Mouse (Mus musculus): ENCODE results near the gene Smc4. TPM values are rescaled to one million over a fixed set of nuclear protein-coding genes. Genes with fewer than 3 reads are reported as not detected.

Smc4 gene
- total RNA-seq, 2 experiments from 2014 or later = 6.6 to 7.7 TPM

DNA sequence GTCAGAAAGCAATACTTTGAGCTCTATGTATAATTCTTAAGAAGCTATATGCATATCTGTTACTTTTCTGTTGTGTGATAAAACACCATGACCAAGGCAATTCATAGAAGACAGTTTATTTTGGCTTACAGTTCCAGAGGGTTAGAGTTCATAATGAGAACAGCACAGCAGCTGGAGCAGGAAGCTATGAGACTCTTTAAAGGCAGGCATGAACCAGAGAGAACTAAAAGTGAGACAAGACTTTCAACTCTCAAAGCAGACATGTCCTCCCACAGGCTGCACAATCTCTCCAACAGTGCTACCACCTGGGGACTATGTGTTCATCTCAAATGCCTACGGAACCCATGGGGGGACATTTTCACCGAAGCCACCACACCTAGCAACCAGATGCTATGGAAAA, 35.6 kb downstream of the Smc4 start:
- peak overlapping the region; percentile 10; the same call in 1 of the 2 replicates for H3K4me3 ChIP-seq
- H3K27ac ChIP-seq = no peak overlapping the region
- DNase-seq (ENCODE audit: low spot score in 2 of 2) = no peak
- TF ChIP-seq CTCF (conservative IDR thresholded peaks at IDR 0.05) = no peak

DNA sequence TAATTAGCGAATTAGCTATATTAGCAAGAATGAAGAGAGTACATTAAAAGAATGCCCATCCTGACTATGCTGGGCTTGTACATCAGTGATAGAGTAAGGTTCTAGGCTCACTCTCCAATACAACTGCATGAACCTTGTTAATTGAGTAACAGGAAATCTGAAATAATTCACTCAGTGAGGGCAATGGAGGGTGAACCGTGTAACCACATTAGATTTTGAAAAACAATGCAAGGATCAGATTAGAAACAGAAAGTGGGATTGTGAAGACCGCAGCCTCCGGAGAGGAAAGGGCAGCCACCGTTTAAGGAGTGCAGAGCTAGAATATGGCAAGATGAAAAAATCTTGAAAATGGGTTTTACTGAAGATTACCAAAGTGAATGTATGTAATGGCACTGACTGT, 36.8 kb downstream of the Smc4 start:
- no peak for DNase-seq (ENCODE audit: low spot score in 2 of 2)
- TF ChIP-seq CTCF (conservative IDR thresholded peaks at IDR 0.05) = no peak
- Histone ChIP-seq H3K4me3 (peak overlapping the region; percentile 10; the same call in 1 of the 2 replicates), H3K27ac (no peak overlapping the region)

DNA sequence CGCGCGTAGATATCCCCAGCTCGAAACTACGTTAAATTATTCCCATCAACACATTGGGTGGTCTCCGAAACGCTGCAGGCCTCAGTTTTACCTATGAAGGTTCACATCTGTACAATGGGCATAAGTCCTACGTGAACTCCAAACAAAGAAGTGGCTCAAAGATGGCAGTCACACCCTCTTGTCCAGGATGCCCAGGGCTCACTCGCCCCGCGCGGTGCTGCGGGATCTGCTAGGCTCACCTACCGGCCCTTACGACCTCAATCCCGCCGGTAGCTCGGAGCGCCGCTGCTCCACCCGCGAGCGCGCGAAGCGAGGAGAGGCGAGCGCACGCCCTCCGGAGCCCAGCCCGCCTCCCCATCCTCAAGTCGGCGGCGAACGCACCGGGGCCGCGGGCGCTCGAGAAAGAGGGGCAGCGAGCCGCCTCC, 39.6 kb downstream of the Smc4 start:
- H3K27ac ChIP-seq = peak overlapping the region; percentile 90
- TF ChIP-seq CTCF (conservative IDR thresholded peaks at IDR 0.05) = no peak
- H3K4me3 ChIP-seq = peak overlapping the region; percentile 90
- no peak for DNase-seq (ENCODE audit: low spot score in 2 of 2)

DNA sequence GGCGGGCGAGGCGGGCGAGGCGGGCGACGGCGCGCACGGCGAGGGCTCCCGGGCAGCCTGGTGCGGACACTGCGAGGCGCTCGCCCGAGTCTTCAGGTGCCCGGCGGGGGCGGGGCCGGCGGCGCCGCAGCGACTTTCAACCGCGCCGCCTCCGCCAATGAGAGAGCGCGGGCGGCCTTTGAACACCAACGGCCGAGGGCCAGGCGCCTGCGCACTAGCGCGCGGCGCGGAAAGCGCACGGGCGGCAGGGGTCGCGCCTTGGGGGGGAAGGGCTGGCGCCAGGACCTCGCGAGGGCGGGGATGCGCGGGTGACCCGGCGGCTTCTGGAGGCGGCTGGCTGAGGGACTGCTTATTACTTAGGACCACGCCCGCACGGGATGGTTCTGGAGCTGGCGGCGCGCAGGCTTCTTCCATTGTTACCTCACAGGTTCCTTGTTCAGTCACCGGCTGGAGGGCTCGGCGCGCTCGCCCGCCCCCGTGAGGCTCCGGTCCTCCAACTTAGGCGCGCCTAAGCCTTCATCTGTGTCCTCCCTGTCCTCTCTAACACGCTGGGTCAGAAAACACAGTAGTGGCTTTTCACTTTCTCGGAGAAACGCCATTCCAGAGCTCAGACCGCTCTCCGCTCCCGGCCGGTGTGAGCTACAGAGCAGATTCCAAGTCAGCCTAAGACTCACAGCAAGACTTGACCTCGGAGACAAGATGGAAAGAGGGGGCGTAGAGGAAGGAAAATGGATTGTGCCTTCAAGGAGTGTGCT, 40.3 kb downstream of the Smc4 start, which contains the start of gene Trim59:
Gene Trim59, minus strand, starts transcription at position 111 of the 755 bp plus-strand sequence.
- peak; percentile 79 to 81 for DNase-seq (ENCODE audit: low spot score in 2 of 2)
- peak within 1 kb of the TSS; percentile 90 for H3K4me3 ChIP-seq
- H3K27ac ChIP-seq = peak within 1 kb of the TSS; percentile 90
- TF ChIP-seq CTCF (conservative IDR thresholded peaks at IDR 0.05) = peak; percentile 23

DNA sequence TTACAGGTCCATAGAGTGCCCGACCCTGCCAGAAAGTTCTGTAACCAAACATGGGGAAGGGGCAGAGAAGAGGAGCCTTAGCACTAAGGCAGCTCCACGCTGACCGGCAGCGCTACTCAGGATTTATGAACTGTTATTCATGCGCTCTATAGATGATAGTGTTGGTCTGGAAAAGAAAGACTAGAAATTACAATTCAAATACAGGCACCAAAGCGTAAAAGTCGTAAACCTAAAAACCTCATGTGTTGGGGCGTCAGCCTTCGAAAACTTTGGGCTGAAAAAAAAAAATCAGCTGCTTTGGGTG, 40.8 kb downstream of the Smc4 start:
- Histone ChIP-seq H3K27ac (peak overlapping the region; percentile 90), H3K4me3 (peak overlapping the region; percentile 90)
- no peak for TF ChIP-seq CTCF (conservative IDR thresholded peaks at IDR 0.05)
- no peak for DNase-seq (ENCODE audit: low spot score in 2 of 2)

DNA sequence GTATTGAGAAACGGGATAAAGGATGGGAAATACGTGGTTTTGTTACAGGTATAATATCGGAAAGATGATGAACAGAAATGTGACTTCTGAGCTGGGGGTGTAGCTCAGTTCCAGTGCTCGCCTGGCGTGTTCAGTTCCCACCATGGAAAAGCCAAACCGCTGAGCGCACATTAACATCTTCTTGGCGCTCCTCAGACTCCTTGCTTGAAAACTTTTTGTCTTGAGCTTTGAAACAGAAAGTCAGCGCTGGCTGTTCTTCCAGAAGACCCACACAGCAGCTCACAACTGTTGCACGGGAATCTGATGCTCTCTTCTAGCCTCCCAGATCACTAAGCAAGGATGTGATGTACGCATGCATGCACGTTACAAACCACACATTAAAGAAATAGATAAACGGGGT, 41.2 kb downstream of the Smc4 start:
- DNase-seq (ENCODE audit: low spot score in 2 of 2) = no peak
- peak overlapping the region; percentile 90 for H3K27ac ChIP-seq

DNA sequence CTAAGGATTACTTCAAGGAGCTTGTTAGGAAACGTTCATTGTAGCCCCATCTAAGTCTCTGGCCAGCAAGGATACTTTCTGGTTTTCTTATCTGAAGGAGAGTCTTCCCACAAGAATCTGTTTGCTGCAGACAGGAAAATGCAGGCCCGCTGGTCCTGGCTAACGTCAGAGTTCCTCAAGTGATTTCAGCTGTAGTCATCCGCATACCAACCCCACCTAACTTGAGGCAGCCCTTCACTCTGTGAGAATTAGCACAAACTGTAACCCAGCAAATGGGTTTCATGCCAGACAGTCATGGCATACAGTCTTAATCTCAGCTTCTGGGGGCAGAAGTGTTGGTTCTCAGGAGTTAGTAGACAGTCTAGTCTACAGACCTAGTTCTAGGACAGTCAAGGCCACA, 42.0 kb downstream of the Smc4 start:
- DNase-seq (ENCODE audit: low spot score in 2 of 2) = no peak
- no peak for TF ChIP-seq CTCF (conservative IDR thresholded peaks at IDR 0.05)
- Histone ChIP-seq H3K27ac (peak overlapping the region; percentile 90; the same call in 1 of the 2 replicates), H3K4me3 (no peak overlapping the region)

More for the DNA sequence above, 41.2 kb downstream of the Smc4 start:
- peak overlapping the region; percentile 90 for H3K4me3 ChIP-seq
- no peak for TF ChIP-seq CTCF (conservative IDR thresholded peaks at IDR 0.05)

DNA sequence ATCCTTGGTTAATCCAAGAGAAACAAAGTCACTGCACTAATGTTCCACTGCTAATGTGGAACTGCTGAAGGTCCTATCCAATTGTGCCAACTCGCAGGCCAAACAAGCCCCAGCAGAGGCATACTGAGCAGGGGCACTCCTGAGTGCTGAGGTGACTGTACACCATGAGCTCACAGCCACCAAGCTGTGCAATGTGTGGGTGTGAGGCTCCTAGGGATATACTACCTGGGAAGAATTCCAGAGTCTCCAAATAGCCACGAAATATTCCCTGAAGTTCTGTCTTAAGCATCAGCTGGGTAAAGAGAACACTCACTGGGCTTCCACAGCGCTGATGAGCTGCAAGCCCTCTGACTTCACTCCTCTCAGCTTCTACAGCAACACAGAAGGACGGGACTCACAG, 43.1 kb downstream of the Smc4 start:
- H3K27ac ChIP-seq = peak overlapping the region; percentile 72
- no peak for TF ChIP-seq CTCF (conservative IDR thresholded peaks at IDR 0.05)
- DNase-seq (ENCODE audit: low spot score in 2 of 2) = no peak
- no peak overlapping the region for H3K4me3 ChIP-seq

DNA sequence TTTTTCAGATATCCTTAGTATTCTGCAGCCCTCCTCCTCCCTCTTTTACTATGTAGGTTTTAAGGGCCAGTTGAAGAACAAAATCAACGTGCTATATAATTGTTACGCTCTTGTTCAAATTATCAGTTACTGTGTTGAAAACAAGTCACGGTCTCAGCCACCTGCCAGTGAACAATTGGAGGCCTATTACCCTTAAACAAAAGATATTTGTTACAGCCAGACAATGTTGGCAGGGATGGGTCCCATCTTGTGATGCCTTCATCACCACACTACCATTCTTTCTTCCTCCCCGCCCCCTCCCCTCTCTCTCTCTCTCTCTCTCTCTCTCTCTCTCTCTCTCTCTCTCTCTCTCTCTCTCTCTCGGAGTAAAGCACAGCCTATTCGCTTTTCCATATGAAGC, 44.5 kb downstream of the Smc4 start:
- no peak for TF ChIP-seq CTCF (conservative IDR thresholded peaks at IDR 0.05)
- DNase-seq (ENCODE audit: low spot score in 2 of 2) = peak in 1 of 2 experiments; percentile 19
- H3K4me3 ChIP-seq = no peak overlapping the region
- H3K27ac ChIP-seq = peak overlapping the region; percentile 72; the same call in 1 of the 2 replicates

DNA sequence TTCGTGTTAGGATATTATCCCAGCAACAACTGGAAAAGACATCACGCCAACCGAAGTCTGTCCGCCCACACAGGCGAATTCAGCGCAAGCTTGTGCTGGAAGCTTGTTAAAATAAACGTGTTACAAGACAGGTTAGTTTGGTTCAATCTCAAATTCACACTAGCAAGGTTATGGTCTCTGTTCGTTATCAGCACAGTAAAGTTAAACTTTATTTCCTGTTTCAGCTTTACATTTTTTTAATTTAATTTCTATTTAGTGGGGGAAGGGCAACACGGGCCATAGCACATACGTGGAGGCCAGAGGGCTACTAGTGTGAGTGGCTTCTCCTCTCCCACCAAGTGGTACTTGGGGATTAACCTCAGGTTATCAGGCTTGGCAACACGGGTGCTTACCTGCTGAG, 47.4 kb downstream of the Smc4 start:
- Histone ChIP-seq H3K27ac (no peak overlapping the region), H3K4me3 (no peak overlapping the region)
- no peak for DNase-seq (ENCODE audit: low spot score in 2 of 2)
- no peak for TF ChIP-seq CTCF (conservative IDR thresholded peaks at IDR 0.05)

DNA sequence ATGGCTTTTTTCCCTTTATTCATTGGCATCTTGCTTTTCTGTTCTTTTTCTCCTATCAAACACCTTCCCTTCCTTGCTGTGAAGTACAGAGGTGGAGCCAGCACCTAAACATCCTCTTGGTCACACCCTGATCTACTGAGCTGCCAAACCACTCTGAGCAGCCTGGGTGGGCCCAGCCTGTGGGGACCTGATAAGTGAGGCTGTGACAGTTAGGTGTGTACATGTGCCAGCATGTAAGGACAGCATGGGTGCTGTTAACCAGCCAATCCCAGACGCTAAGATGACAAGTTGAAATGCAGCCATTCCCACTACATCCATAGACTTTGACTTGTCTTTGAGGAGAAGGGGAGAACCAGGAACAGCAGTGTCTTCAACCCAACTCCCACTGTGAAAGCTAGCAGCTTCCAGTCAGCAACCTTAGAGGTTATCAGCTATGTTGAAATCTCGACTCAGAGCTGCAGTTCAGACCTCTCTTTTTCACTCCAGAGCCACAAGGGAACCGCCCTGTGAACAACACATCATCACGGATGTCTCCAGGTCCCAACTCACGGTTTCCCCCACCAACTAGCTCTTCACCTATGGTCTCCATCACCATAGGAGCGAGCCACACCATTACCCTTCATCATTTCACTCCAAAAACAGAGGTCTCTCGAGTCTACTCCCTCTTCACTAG, 50.4 kb downstream of the Smc4 start:
- TF ChIP-seq CTCF (conservative IDR thresholded peaks at IDR 0.05) = no peak
- H3K27ac ChIP-seq = no peak overlapping the region
- DNase-seq (ENCODE audit: low spot score in 2 of 2) = no peak

DNA sequence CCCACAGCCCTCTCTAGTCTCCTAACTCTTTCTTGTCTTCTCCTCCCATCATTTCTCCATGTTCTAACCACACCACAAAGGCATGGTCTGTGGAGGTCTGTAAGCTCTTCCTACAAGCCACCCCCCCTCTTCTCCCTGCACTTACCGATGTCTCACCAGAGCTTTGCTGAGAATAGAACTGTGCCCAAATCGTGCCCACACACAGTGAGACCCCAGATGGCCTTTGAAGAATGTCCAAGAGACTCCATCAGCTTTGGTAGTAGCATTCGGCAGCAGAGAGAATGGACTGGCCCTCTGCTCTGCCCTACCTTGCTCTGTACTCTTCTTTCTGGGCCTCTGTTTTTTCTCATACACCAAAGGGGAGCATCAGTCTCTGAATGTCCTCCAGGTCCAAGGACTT, 51.3 kb downstream of the Smc4 start:
- no peak for TF ChIP-seq CTCF (conservative IDR thresholded peaks at IDR 0.05)
- H3K4me3 ChIP-seq = no peak overlapping the region

More for the DNA sequence above, 50.4 kb downstream of the Smc4 start:
- H3K4me3 ChIP-seq = no peak overlapping the region

DNA sequence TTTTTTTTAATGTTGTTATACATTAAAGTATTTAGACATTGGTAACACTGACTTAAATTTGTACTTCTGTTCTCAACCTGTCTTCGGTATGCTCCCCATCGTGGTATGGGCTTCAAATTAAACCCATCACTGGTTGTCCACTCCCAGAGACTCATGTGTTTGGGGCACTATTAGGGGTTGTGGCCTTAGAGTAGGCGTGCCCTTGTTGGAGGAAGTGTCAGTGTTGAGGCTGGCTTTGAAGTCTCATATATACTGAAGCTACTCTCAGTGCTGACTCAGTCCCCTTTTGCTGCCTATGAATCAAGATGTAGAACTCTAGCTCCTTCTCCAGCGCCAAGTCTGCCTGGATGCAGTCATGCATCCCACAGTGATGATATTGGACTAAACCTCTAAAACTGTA, 56.1 kb downstream of the Smc4 start:
- DNase-seq (ENCODE audit: low spot score in 2 of 2) = no peak
- Histone ChIP-seq H3K4me3 (no peak overlapping the region), H3K27ac (no peak overlapping the region)
- TF ChIP-seq CTCF (conservative IDR thresholded peaks at IDR 0.05) = no peak

More for the DNA sequence above, 51.3 kb downstream of the Smc4 start:
- no peak overlapping the region for H3K27ac ChIP-seq
- no peak for DNase-seq (ENCODE audit: low spot score in 2 of 2)

DNA sequence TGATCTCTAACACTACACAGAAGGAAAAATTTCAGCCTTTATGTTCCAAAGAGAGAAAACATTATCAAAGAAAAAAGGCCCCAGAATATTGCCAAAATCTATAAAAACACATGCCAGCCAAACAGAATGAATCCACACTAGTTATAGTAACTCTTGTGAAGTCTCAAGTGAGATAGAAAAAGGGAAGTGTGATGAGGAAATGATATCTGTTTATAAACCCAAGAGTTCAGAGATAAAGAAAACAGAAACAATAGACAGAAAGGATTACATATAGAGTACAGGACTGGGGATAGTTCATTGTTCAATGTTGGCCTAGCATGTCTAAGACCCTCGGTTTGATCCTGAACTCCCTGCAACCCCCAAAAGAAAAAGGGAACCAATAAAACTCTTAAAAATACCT, 58.2 kb downstream of the Smc4 start:
- Histone ChIP-seq H3K4me3 (no peak overlapping the region), H3K27ac (no peak overlapping the region)
- TF ChIP-seq CTCF (conservative IDR thresholded peaks at IDR 0.05) = no peak
- no peak for DNase-seq (ENCODE audit: low spot score in 2 of 2)
